Mouse (Mus musculus): ENCODE measurements around the gene Ahcyl1.
"Not testable (repeated sequence)": the region's sequence is repeated elsewhere in the genome, so short reads cannot be mapped to it uniquely, and the experiment has no call there.

The Ahcyl1 gene

GRCm38 (mm10) chr3:107695948-107696881, at the start of gene Ahcyl1:
Ahcyl1 (minus strand) TSS chr3:107696560.
- CTCF ChIA-PET: interaction anchor here (0.5 to 1.2 kb wide), 3 partner anchors 168 to 1821 kb away, joined by 3 to 7 read pairs (median 4); no protein-coding TSS in a partner anchor

- CTCF ChIA-PET: interaction anchor here (0.7 kb wide), 1 partner anchor 91 kb away, joined by 3 read pairs; no protein-coding TSS in a partner anchor
Measured at GRCm38 (mm10) chr3:107746026-107746425, 49.7 kb upstream of the Ahcyl1 start.

GRCm38 (mm10) chr3:107743650-107744049, 47.3 kb upstream of the Ahcyl1 start:
- CTCF ChIA-PET: no interaction called here

GRCm38 (mm10) chr3:107743107-107743506, 46.7 kb upstream of the Ahcyl1 start:
- CTCF ChIA-PET: no interaction called here

- CTCF ChIA-PET: interaction anchor here (0.7 kb wide), 1 partner anchor 26 kb away, joined by 4 read pairs; no protein-coding TSS in a partner anchor
Measured at GRCm38 (mm10) chr3:107742071-107742710, 45.8 kb upstream of the Ahcyl1 start.

GRCm38 (mm10) chr3:107741387-107741786, 45.0 kb upstream of the Ahcyl1 start:
- CTCF ChIA-PET: interaction anchor here (0.6 to 0.7 kb wide), 2 partner anchors 25 to 261 kb away, joined by 4 to 6 read pairs; no protein-coding TSS in a partner anchor

- CTCF ChIA-PET: no interaction called here
Measured at GRCm38 (mm10) chr3:107740578-107741207, 44.3 kb upstream of the Ahcyl1 start.

- CTCF ChIA-PET: no interaction called here
Measured at GRCm38 (mm10) chr3:107739966-107740365, 43.6 kb upstream of the Ahcyl1 start.

- CTCF ChIA-PET: no interaction called here
Measured at GRCm38 (mm10) chr3:107739456-107739855, 43.1 kb upstream of the Ahcyl1 start.

- CTCF ChIA-PET: no interaction called here
Measured at GRCm38 (mm10) chr3:107738620-107739019, 42.3 kb upstream of the Ahcyl1 start.

- CTCF ChIA-PET: no interaction called here
Measured at GRCm38 (mm10) chr3:107737609-107738190, 41.3 kb upstream of the Ahcyl1 start.

- CTCF ChIA-PET: not testable (repeated sequence)
Measured at GRCm38 (mm10) chr3:107735620-107736019, 39.3 kb upstream of the Ahcyl1 start.

GRCm38 (mm10) chr3:107733329-107733728, 37.0 kb upstream of the Ahcyl1 start:
- CTCF ChIA-PET: no interaction called here

GRCm38 (mm10) chr3:107730236-107730635, 33.9 kb upstream of the Ahcyl1 start:
- CTCF ChIA-PET: no interaction called here

GRCm38 (mm10) chr3:107728509-107728908, 32.1 kb upstream of the Ahcyl1 start:
- CTCF ChIA-PET: interaction anchor here (0.6 kb wide), 1 partner anchor 1038 kb away, joined by 3 read pairs; no protein-coding TSS in a partner anchor

GRCm38 (mm10) chr3:107715971-107716370, 19.6 kb upstream of the Ahcyl1 start:
- CTCF ChIA-PET: interaction anchor here (0.6 kb wide), 1 partner anchor 26 kb away, joined by 4 read pairs; no protein-coding TSS in a partner anchor

- CTCF ChIA-PET: no interaction called here
Measured at GRCm38 (mm10) chr3:107714276-107714933, 18.0 kb upstream of the Ahcyl1 start.

GRCm38 (mm10) chr3:107712081-107712480, 15.7 kb upstream of the Ahcyl1 start:
- CTCF ChIA-PET: no interaction called here

- CTCF ChIA-PET: no interaction called here
Measured at GRCm38 (mm10) chr3:107709156-107709555, 12.8 kb upstream of the Ahcyl1 start.

GRCm38 (mm10) chr3:107707239-107707638, 10.9 kb upstream of the Ahcyl1 start:
- CTCF ChIA-PET: interaction anchor here (0.6 kb wide), 1 partner anchor 30 kb away, joined by 3 read pairs; no protein-coding TSS in a partner anchor

GRCm38 (mm10) chr3:107706164-107706563, 9.8 kb upstream of the Ahcyl1 start:
- CTCF ChIA-PET: no interaction called here

Measured in spleen, embryonic (tissue).